Mouse (Mus musculus): ENCODE results near the gene Gm14403.
"Not testable (repeated sequence)": the region's sequence is repeated elsewhere in the genome, so short reads cannot be mapped to it uniquely, and the experiment has no call there.

- not testable (repeated sequence) for TF ChIP-seq CTCF, EP300 (IDR thresholded peaks at IDR 0.05; ENCODE audit: low read depth)
These were observed 39.1 kb downstream of the Gm14403 start for GRCm38 (mm10) chr2:177537141-177537540.

Data from liver, postnatal 0 days (tissue).